Mouse (Mus musculus) liver, embryonic 16.5 days (tissue): Measurements from ENCODE around the gene Prx. TPM values are rescaled to one million over a fixed set of nuclear protein-coding genes. Genes with fewer than 3 reads are reported as not detected.

ENCODE experiments used
- ATAC-seq: fragments of 200-750 bp; cut with Nextera tagmentation; 2 replicates; pipeline ENCODE4 v1.8.0; 2017; ENCODE audit warnings: low read depth, mild to moderate bottlenecking, moderate number of reproducible peaks, moderate library complexity
- H3K27ac ChIP-seq: fragments of 300-500 bp; sonication (generic); 2 replicates; pipeline ENCODE4 v1.5.1; 2014; ENCODE audit warnings: mild to moderate bottlenecking, low read length
- H3K27me3 ChIP-seq: fragments of 300-500 bp; sonication (generic); 2 replicates; pipeline ENCODE4 v1.6.1; 2014; ENCODE audit warnings: low read depth, low read length, mixed read lengths; ENCODE audit not compliant: control insufficient read depth, insufficient read depth
- H3K36me3 ChIP-seq: fragments of 300-500 bp; sonication (generic); 2 replicates; pipeline ENCODE4 v1.6.1; 2014; ENCODE audit warnings: mild to moderate bottlenecking; ENCODE audit not compliant: control insufficient read depth, insufficient read depth
- H3K4me1 ChIP-seq: fragments of 300-500 bp; sonication (generic); 2 replicates; pipeline ENCODE4 v1.6.1; 2014; ENCODE audit warnings: low read depth, low read length, mixed read lengths; ENCODE audit not compliant: control insufficient read depth
- H3K4me2 ChIP-seq: fragments of 300-500 bp; sonication (generic); 2 replicates; pipeline ENCODE4 v1.6.1; 2014; ENCODE audit warnings: low read depth, low read length, mixed read lengths
- H3K4me3 ChIP-seq: fragments of 300-500 bp; sonication (generic); 2 replicates; pipeline ENCODE4 v1.5.1; 2014; ENCODE audit warnings: low read depth, mild to moderate bottlenecking, low read length
- H3K9ac ChIP-seq: fragments of 300-500 bp; sonication (generic); 2 replicates; pipeline ENCODE4 v1.6.1; 2014; ENCODE audit warnings: low read depth, low read length
- H3K9me3 ChIP-seq: fragments of 300-500 bp; sonication (generic); replicated peaks from 2 replicates; pipeline ENCODE4 v1.6.1; 2016; ENCODE audit warnings: low read length; ENCODE audit not compliant: control insufficient read depth
- WGBS: fragments of 180-500 bp; shearing (Covaris S2); extraction: QIAGEN DNeasy Blood & Tissue Kit; methylation state at CpG from one replicate; pipeline ENCODE4 v1.1.7; 2014; ENCODE audit not compliant: insufficient replicate concordance; 5-methylcytosine and 5-hydroxymethylcytosine counted together
- polyA plus RNA-seq: library from polyadenylated mRNA; unstranded; fragments of >200 nt; fragmentation: Nextera tagmentation; extraction: Ambion mirVana; gene quantifications from 2 replicates; pipeline ENCODE4 v1.2.1, GENCODE M21; 2015

Prx gene
- polyA plus RNA-seq, 1 experiment from 2014 or later = 0.74 TPM

- H3K9me3 ChIP-seq = no peaks in the 10 kb centered on the region
- peaks cover 6% of the 10 kb centered on the region; the same call in 1 of the 2 replicates for H3K36me3 ChIP-seq
- ATAC-seq = peak; percentile 33
- 34% methylated on average over 2 of the region's 2 CpGs for WGBS
- H3K4me1 ChIP-seq = peaks cover 81% of the 10 kb centered on the region
- peak overlapping the region; percentile 25; the same call in 1 of the 2 replicates for H3K9ac ChIP-seq
- H3K27ac ChIP-seq = peak overlapping the region; percentile 87
- H3K4me3 ChIP-seq = peak overlapping the region; percentile 23
- H3K27me3 ChIP-seq = no peaks in the 10 kb centered on the region
- H3K4me2 ChIP-seq = peak overlapping the region; percentile 27
Measured at GRCm38 (mm10) chr7:27538797-27539196, 39.7 kb downstream of the Prx start.

- Histone ChIP-seq H3K27me3 (no peaks in the 10 kb centered on the region), H3K9ac (peak overlapping the region; percentile 47), H3K36me3 (peaks cover 6% of the 10 kb centered on the region; the same call in 1 of the 2 replicates), H3K9me3 (no peaks in the 10 kb centered on the region), H3K4me2 (peak overlapping the region; percentile 78), H3K4me1 (peaks cover 74% of the 10 kb centered on the region), H3K4me3 (peak overlapping the region; percentile 69), H3K27ac (peak overlapping the region; percentile 87)
- WGBS = 36% methylated on average over 2 of the region's 2 CpGs
- ATAC-seq = peak; percentile 88
Measured at GRCm38 (mm10) chr7:27540521-27540920, 41.4 kb downstream of the Prx start.

GRCm38 (mm10) chr7:27540935-27541334 lies 41.8 kb downstream of the Prx start:
- Histone ChIP-seq H3K27ac (peak overlapping the region; percentile 87), H3K4me3 (peak overlapping the region; percentile 69), H3K4me2 (peak overlapping the region; percentile 78), H3K36me3 (peaks cover 6% of the 10 kb centered on the region; the same call in 1 of the 2 replicates), H3K9ac (peak overlapping the region; percentile 47), H3K4me1 (peaks cover 70% of the 10 kb centered on the region), H3K9me3 (no peaks in the 10 kb centered on the region), H3K27me3 (no peaks in the 10 kb centered on the region)
- 65% methylated on average over 6 of the region's 6 CpGs for WGBS
- no peak for ATAC-seq

DNA sequence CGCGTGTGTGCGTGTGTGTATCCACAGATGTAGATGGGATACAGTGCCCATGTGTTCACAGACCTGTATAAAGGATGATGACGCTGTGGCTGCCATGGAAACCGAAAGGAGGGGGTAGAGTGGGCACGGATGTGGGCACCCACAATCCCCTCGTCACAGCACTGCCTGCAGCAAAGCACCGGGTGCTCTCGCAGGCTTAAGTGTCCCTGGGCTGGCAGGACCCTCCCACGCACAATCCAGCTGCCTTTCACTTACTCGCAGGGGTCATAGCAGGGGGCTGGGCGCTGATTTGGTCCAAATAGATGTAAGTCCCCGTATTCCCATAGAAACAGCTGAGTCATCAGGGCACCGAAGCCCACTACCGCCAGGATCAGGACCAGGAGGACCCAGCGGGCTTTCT lies 42.3 kb downstream of the Prx start:
- Histone ChIP-seq H3K27ac (peak overlapping the region; percentile 87; the same call in 1 of the 2 replicates), H3K4me2 (peak overlapping the region; percentile 78), H3K4me1 (peaks cover 65% of the 10 kb centered on the region), H3K9me3 (no peaks in the 10 kb centered on the region), H3K36me3 (peaks cover 2% of the 10 kb centered on the region; the same call in 1 of the 2 replicates), H3K27me3 (no peaks in the 10 kb centered on the region), H3K9ac (peak overlapping the region; percentile 79), H3K4me3 (peak overlapping the region; percentile 69)
- WGBS = 76% methylated on average over 16 of the region's 16 CpGs
- no peak for ATAC-seq

GRCm38 (mm10) chr7:27541922-27542321 lies 42.8 kb downstream of the Prx start:
- Histone ChIP-seq H3K4me1 (peaks cover 61% of the 10 kb centered on the region), H3K27ac (peak overlapping the region; percentile 87), H3K4me3 (peak overlapping the region; percentile 69)

DNA sequence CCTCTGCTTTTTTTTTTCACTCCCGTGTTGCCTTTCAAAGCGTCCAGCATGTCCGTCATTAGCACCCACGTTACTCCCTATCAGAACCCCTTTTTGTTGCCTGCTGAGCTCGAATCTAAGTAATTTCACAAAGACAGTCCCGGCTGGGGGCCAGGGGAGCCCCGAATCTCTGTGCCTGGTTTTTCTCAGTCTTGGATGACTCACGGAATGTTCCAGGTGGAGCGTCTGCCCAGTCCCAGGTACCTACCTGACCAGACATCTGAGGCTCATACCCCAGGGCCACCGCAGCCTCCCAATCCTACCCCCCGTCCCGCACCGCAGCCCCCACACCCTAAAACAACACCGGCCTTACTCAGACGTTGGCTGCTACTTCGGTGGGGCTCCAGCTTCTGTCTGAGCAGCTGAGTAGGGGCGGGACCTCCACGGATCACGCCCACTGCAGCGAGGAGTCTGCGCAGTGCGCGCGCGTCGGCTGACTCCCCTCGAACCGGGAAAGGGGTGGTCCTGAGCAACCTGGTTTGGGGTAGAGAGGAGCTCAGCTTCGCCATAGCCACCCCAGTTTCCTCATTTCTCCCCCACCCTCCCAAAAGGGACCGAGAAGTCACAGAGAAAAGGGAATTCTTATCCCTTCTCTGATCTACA lies 43.4 kb downstream of the Prx start:
- Histone ChIP-seq H3K9ac (peak overlapping the region; percentile 79), H3K4me3 (peak overlapping the region; percentile 69), H3K27ac (peak overlapping the region; percentile 87), H3K27me3 (no peaks in the 10 kb centered on the region), H3K4me2 (peak overlapping the region; percentile 78), H3K9me3 (no peaks in the 10 kb centered on the region), H3K36me3 (no peaks in the 10 kb centered on the region), H3K4me1 (peaks cover 57% of the 10 kb centered on the region)
- 2% methylated on average over 30 of the region's 30 CpGs for WGBS
- ATAC-seq = peak; percentile 74

More at GRCm38 (mm10) chr7:27541922-27542321, 42.8 kb downstream of the Prx start:
- Histone ChIP-seq H3K4me2 (peak overlapping the region; percentile 78), H3K36me3 (no peaks in the 10 kb centered on the region), H3K9ac (peak overlapping the region; percentile 79), H3K9me3 (no peaks in the 10 kb centered on the region), H3K27me3 (no peaks in the 10 kb centered on the region)
- 62% methylated on average over 5 of the region's 5 CpGs for WGBS
- no peak for ATAC-seq

- Histone ChIP-seq H3K27ac (peak overlapping the region; percentile 87), H3K36me3 (no peaks in the 10 kb centered on the region), H3K9me3 (no peaks in the 10 kb centered on the region), H3K4me1 (peaks cover 51% of the 10 kb centered on the region), H3K27me3 (no peaks in the 10 kb centered on the region), H3K4me2 (peak overlapping the region; percentile 78), H3K9ac (peak overlapping the region; percentile 79), H3K4me3 (peak overlapping the region; percentile 69)
- 38% methylated on average over 6 of the region's 6 CpGs for WGBS
- no peak for ATAC-seq
Measured at GRCm38 (mm10) chr7:27543065-27543464, 43.9 kb downstream of the Prx start.

GRCm38 (mm10) chr7:27543851-27544250 lies 44.7 kb downstream of the Prx start:
- 78% methylated on average over 4 of the region's 4 CpGs for WGBS
- no peak overlapping the region for H3K27ac ChIP-seq
- H3K36me3 ChIP-seq = no peaks in the 10 kb centered on the region
- no peak overlapping the region for H3K4me2 ChIP-seq
- H3K9me3 ChIP-seq = no peaks in the 10 kb centered on the region
- H3K27me3 ChIP-seq = no peaks in the 10 kb centered on the region
- peaks cover 43% of the 10 kb centered on the region for H3K4me1 ChIP-seq
- no peak overlapping the region for H3K4me3 ChIP-seq
- ATAC-seq = no peak
- H3K9ac ChIP-seq = no peak overlapping the region

DNA sequence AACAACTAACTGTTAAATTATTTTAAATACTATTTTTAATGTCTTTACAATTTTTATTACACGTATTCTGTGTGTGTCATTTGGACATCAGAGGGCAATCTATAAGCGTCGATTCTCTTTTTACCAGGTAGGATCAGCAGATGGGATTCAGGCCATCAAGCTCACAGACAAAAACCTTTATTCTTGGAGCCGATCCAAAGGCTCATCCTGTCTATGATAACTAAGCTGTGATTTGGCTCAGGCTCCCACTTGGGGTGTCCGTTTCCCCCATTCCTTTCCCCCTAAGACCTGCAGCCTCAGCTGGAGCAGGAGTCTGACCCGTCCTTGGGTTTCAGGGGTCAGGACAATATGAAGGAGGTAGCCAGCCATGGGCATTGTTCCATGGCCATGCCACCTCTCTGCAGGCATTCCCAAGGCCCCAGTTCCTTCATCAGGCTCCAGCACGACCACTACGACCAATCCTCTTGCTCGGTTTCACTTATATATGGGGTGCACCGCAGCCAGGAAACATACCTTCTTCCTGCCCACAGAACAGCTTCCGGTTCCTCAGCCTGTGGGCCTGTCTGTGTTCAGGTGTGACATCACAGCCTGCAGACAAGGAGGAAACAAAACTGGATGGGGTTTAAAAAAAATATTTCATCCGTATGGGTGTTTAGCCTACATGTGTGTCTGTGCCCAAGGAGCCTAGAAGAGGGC lies 45.7 kb downstream of the Prx start:
- H3K4me1 ChIP-seq = peaks cover 34% of the 10 kb centered on the region
- WGBS = 46% methylated on average over 12 of the region's 12 CpGs
- H3K36me3 ChIP-seq = no peaks in the 10 kb centered on the region
- no peaks in the 10 kb centered on the region for H3K9me3 ChIP-seq
- no peak overlapping the region for H3K4me2 ChIP-seq
- no peak overlapping the region for H3K4me3 ChIP-seq
- no peak overlapping the region for H3K9ac ChIP-seq
- ATAC-seq = no peak
- no peaks in the 10 kb centered on the region for H3K27me3 ChIP-seq
- no peak overlapping the region for H3K27ac ChIP-seq
